ENCODE assay signal across 9 mouse cellular contexts in the genomic region with DNA sequence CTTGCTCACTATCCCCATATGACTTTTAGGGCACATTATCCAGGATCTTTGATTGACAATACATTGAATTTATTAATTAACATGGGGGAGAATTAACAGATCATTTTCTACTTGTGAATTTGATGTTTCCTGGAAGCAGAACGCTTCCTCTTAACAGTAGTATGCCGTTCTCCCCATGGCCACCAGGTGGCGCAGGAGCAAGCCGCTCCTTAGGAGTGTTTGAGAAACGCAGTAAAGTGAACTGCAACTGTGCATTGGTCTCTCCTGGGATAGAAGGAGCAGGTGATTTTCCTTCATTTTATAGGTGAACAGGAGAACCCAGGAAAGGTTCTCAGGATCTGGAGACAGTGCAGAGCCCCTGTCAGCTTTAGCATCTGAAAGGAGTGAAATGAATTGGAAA. TPM values are rescaled to one million over a fixed set of nuclear protein-coding genes. Genes with fewer than 3 reads are reported as not detected.
DNase-seq lines count a peak whose midpoint lies in the region; ATAC-seq and TF ChIP-seq lines count a peak whose summit lies in the region.
"Had no signal": no experiment of that assay in that cellular context is flagged by ENCODE, and none has a peak within 500 bp of the region (broad histone marks: within the 10 kb centered on the region; RNA-seq: fewer than 3 reads in every experiment).

No protein-coding gene starts in this region.

- H3K4me2 ChIP-seq in CH12.LX (ENCODE audit: insufficient read depth, low read depth, poor library complexity, severe bottlenecking), result peak overlapping the region; percentile 55
- no peak overlapping the region for H3K4me2 ChIP-seq in lung, embryonic 14.5 days

- H3K36me3 ChIP-seq in CH12.LX (replicated peaks in 1 of 2; ENCODE audit: control insufficient read depth in 1 of 2, insufficient read depth in 1 of 2, low read length in 1 of 2), result no peaks in the 10 kb centered on the region
- no peaks in the 10 kb centered on the region for H3K36me3 ChIP-seq in lung, embryonic 14.5 days (ENCODE audit: insufficient read depth)

- in situ Hi-C loops in CH12.LX (cut with MboI; ENCODE audit: low pct_ligation_motif_present, low pct_unique_long_range_greater_than_20kb, low sequenced_read_pairs), result loop anchor here (5.0 kb wide), 2 partner anchors 53 to 273 kb away; a partner anchor contains a TSS

- TF ChIP-seq CTCF in CH12.LX (conservative IDR thresholded peaks at IDR 0.05 in 1 of 2, IDR thresholded peaks at IDR 0.05 in 1 of 2; ENCODE audit: low read depth in 2 of 2, low read length in 2 of 2), result peak; percentile 95 to 96
- peak; percentile 97 for TF ChIP-seq CTCF in lung, embryonic 14.5 days (IDR thresholded peaks at IDR 0.05; ENCODE audit: low read depth)

- H3K27me3 ChIP-seq in CH12.LX (replicated peaks), result no peaks in the 10 kb centered on the region
- no peaks in the 10 kb centered on the region for H3K27me3 ChIP-seq in lung, embryonic 14.5 days (ENCODE audit: insufficient read depth, low read length)

- WGBS in lung, embryonic 14.5 days, result 3% methylated on average over 5 of the region's 5 CpGs

- H3K4me3 ChIP-seq in CH12.LX (replicated peaks in 1 of 3; ENCODE audit: low read depth in 2 of 3, low read length in 2 of 3, poor library complexity in 1 of 3), result no peak overlapping the region
- no peak overlapping the region for H3K4me3 ChIP-seq in lung, embryonic 14.5 days (ENCODE audit: low read depth, low read length)

- TF ChIP-seq EP300 in CH12.LX (IDR thresholded peaks at IDR 0.05; ENCODE audit: low read length), result no peak

- ATAC-seq in lung, embryonic 14.5 days (ENCODE audit: insufficient read depth), result no peak

- H3K9me3 ChIP-seq in CH12.LX (replicated peaks; ENCODE audit: low read length), result peaks cover 2% of the 10 kb centered on the region
- no peaks in the 10 kb centered on the region for H3K9me3 ChIP-seq in lung, embryonic 14.5 days (ENCODE audit: low read depth, low read length)

- H3K27ac ChIP-seq in CH12.LX (ENCODE audit: insufficient read depth, low read depth), result no peak overlapping the region; the same call in 1 of the 2 replicates
- H3K27ac ChIP-seq in lung, embryonic 14.5 days (ENCODE audit: low read depth), result no peak overlapping the region

- no peaks in the 10 kb centered on the region for H3K79me2 ChIP-seq in CH12.LX (replicated peaks; ENCODE audit: control insufficient read depth, extremely low read depth, insufficient read depth, poor library complexity, severe bottlenecking)

- peak; percentile 22 for DNase-seq in 3134 (ENCODE audit: extremely low read depth, insufficient read length, low spot score)
- DNase-seq in CH12.LX (ENCODE audit: extremely low read depth), result peak; percentile 82
- DNase-seq in c-Kit-positive CD71-positive TER-119-negative erythroid progenitor cells, embryonic 14.5 days (ENCODE audit: low read depth), result peak; percentile 51
- peak; percentile 66 for DNase-seq in forelimb bud, embryonic 11.5 days (ENCODE audit: low read depth, low spot score)
- DNase-seq in kidney, postnatal 14 days, result peak; percentile 71
- DNase-seq in lung, embryonic 14.5 days, result peak; percentile 93
- DNase-seq in right cerebral cortex, postnatal 25 days, result peak; percentile 54
- peak; percentile 62 to 74 for DNase-seq in urinary bladder, postnatal 36 days (ENCODE audit: low spot score in 2 of 2)

- H3K4me1 ChIP-seq in CH12.LX (ENCODE audit: control insufficient read depth in 1 of 2, insufficient read depth in 2 of 2), result peaks cover 19 to 52% of the 10 kb centered on the region in 2 experiments
- H3K4me1 ChIP-seq in lung, embryonic 14.5 days (ENCODE audit: insufficient read depth), result no peaks in the 10 kb centered on the region

- no peak overlapping the region for H3K9ac ChIP-seq in CH12.LX (ENCODE audit: insufficient read depth, low read depth)
- H3K9ac ChIP-seq in lung, embryonic 14.5 days, result no peak overlapping the region

- TF ChIP-seq POLR2A in CH12.LX (IDR thresholded peaks at IDR 0.05; ENCODE audit: low read depth, low read length), result no peak

- dilution Hi-C loops in CH12.LX (cut with MboI; ENCODE audit: extremely low pct_ligation_motif_present, extremely low pct_unique_long_range_greater_than_20kb, low sequenced_read_pairs), result no loop called here

- peak; percentile 76 for TF ChIP-seq RAD21 in CH12.LX (IDR thresholded peaks at IDR 0.05; ENCODE audit: low read depth, low read length)

TF ChIP-seq in CH12.LX, 34 proteins besides CTCF, POLR2A, EP300 and RAD21:
- no peak for TF ChIP-seq MYC (IDR thresholded peaks at IDR 0.05; ENCODE audit: low read depth, low read length)
- TF ChIP-seq SMC3 (IDR thresholded peaks at IDR 0.05; ENCODE audit: low read depth, low read length), result peak; percentile 98
- peak; percentile 69 for TF ChIP-seq ZC3H11A (IDR thresholded peaks at IDR 0.05; ENCODE audit: low read depth, low read length)
- TF ChIP-seq ZNF384 (IDR thresholded peaks at IDR 0.05; ENCODE audit: low read depth, low read length), result peak; percentile 48

RNA-seq across cellular contexts. Expression of a gene that starts 10.4 kb away (rescaled TPM):
- total RNA-seq in CH12.LX (2012; rRNA removed) (not detected in 2 replicates), CH12.LX (2014; rRNA removed) (0.42 TPM in 1 of 2 replicates, not detected in the other)
- not detected in 2 replicates for polyA plus RNA-seq in CH12.LX (2012; ENCODE audit: insufficient read length, low read depth)
- 2.0 and 2.3 TPM in 2 replicates for polyA plus RNA-seq in lung, embryonic 14.5 days (2014; fragmentation: Nextera tagmentation; extraction: Ambion mirVana)

RNA-seq across cellular contexts. Expression of a gene that starts 26.0 kb away (rescaled TPM):
- total RNA-seq in CH12.LX (2012; rRNA removed) (not detected in 2 replicates), CH12.LX (2014; rRNA removed) (not detected in 2 replicates)
- not detected in 2 replicates for polyA plus RNA-seq in CH12.LX (2012; ENCODE audit: insufficient read length, low read depth)
- not detected in 2 replicates for polyA plus RNA-seq in lung, embryonic 14.5 days (2014; fragmentation: Nextera tagmentation; extraction: Ambion mirVana)
- total RNA-seq: layer of hippocampus, adult 8-10 months had no signal

RNA-seq across cellular contexts. Expression of a gene that starts 29.7 kb away (rescaled TPM):
- total RNA-seq in CH12.LX (2012; rRNA removed) (not detected in 2 replicates), CH12.LX (2014; rRNA removed) (not detected in 2 replicates)
- not detected in 2 replicates for polyA plus RNA-seq in CH12.LX (2012; ENCODE audit: insufficient read length, low read depth)
- polyA plus RNA-seq in lung, embryonic 14.5 days (2014; fragmentation: Nextera tagmentation; extraction: Ambion mirVana), result not detected in 2 replicates
- total RNA-seq: layer of hippocampus, adult 8-10 months had no signal

RNA-seq across cellular contexts. Expression of a gene that starts 48.4 kb away (rescaled TPM):
- total RNA-seq in CH12.LX (2012; rRNA removed) (not detected in 2 replicates), CH12.LX (2014; rRNA removed) (not detected in 2 replicates)
- not detected in 2 replicates for polyA plus RNA-seq in CH12.LX (2012; ENCODE audit: insufficient read length, low read depth)
- polyA plus RNA-seq in lung, embryonic 14.5 days (2014; fragmentation: Nextera tagmentation; extraction: Ambion mirVana), result not detected in 2 replicates
- total RNA-seq: layer of hippocampus, adult 8-10 months had no signal

Comparison
In these comparisons a context has a peak if more than half of its experiments do, and no peak if none do; other contexts are left out.
1. DNase-seq: peak in every context shown above with its lines; median percentile 93 in lung, embryonic 14.5 days; 82 in CH12.LX; 71 in kidney, postnatal 14 days; 68 in urinary bladder, postnatal 36 days; 66 in forelimb bud, embryonic 11.5 days; 54 in right cerebral cortex, postnatal 25 days; 51 in c-Kit-positive CD71-positive TER-119-negative erythroid progenitor cells, embryonic 14.5 days; 22 in 3134.